15 mouse cellular contexts compared by ENCODE assay signal in the genomic region with DNA sequence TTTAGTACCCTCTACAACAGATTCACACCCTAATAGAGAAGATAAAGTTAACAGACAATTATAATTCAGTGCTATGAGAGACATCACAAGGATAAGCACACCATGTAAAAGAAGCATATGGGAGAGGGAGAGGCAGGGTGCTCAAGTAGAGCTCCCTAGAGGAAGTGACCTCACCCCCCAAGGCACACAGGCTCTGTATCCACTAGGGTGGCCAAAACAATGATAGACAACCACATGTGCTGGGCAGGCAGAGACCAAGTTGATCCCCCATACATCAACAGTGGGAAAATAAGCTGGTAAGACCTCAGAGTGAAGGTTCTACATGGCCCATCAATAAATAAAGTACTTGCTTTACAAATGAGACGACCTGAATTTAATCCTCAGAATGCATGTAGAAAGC.
"Had no signal": no experiment of that assay in that cellular context is flagged by ENCODE, and none has a peak within 500 bp of the region (broad histone marks: within the 10 kb centered on the region; RNA-seq: fewer than 3 reads in every experiment).

No protein-coding gene starts in this region.

- H3K4me3 ChIP-seq: neural tube, embryonic 15.5 days; stomach, embryonic 15.5 days had no signal

- H3K9ac ChIP-seq: neural tube, embryonic 15.5 days; stomach, embryonic 15.5 days had no signal

- H3K9me3 ChIP-seq: neural tube, embryonic 15.5 days; stomach, embryonic 15.5 days had no signal

- DNase-seq: retina, postnatal 1 day; right cerebral cortex, adult 18-20 months; right cerebral cortex, postnatal 14 days; right cerebral cortex, postnatal 25 days; right cerebral cortex, postnatal 4 days; spleen, adult 18-20 months; thymus, adult 18-20 months; thymus, adult 2 months; thymus, postnatal 14 days; thymus, postnatal 25 days; thymus, postnatal 36 days; thymus, postnatal 4 days had no signal

- H3K27ac ChIP-seq: neural tube, embryonic 15.5 days; stomach, embryonic 15.5 days; stomach, postnatal 0 days had no signal

- H3K4me2 ChIP-seq: neural tube, embryonic 15.5 days; stomach, embryonic 15.5 days had no signal

- H3K27me3 ChIP-seq: neural tube, embryonic 15.5 days; stomach, embryonic 15.5 days had no signal

- H3K36me3 ChIP-seq: neural tube, embryonic 15.5 days; stomach, embryonic 15.5 days had no signal

- H3K4me1 ChIP-seq: neural tube, embryonic 15.5 days; stomach, embryonic 15.5 days had no signal
